Mouse (Mus musculus): ENCODE data around the gene Pde4d. TPM values are rescaled to one million over a fixed set of nuclear protein-coding genes. Genes with fewer than 3 reads are reported as not detected.

The Pde4d gene
- total RNA-seq, 2 experiments from 2014 or later: 29.1 to 38.7 TPM

DNA sequence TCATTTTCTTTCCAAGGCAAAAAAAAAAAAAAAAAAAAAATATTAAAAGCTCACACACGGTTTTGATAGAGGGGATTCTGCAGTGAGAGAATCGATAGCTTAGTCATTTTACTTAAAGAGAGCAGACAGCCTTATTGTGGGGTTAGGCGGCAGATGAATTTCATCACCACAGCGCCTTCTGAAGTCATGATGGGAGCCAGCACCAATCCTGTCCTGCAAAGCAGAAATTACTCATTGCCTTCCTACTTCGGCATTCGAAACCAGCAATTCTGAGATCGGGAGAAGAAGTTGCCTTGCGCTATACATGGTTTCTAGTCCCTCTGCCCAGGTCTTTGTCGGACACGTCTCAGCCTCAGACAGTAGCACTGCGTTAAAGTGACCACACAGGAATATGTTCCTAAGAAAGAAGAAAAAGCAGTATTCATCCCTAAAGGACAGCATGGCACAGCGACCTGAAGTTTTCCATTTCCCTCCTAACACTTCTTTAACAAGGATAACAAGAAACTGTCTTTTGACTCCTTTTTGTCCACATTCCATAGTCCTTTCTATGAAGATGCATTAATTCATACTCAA lies 991.7 kb downstream of the Pde4d start:
- peak; percentile 38 for ATAC-seq (replicated peaks; ENCODE audit: poor library complexity)

- ATAC-seq (replicated peaks; ENCODE audit: poor library complexity): peak; percentile 62
These were observed 996.4 kb downstream of the Pde4d start for GRCm38 (mm10) chr13:109446138-109446537.

DNA sequence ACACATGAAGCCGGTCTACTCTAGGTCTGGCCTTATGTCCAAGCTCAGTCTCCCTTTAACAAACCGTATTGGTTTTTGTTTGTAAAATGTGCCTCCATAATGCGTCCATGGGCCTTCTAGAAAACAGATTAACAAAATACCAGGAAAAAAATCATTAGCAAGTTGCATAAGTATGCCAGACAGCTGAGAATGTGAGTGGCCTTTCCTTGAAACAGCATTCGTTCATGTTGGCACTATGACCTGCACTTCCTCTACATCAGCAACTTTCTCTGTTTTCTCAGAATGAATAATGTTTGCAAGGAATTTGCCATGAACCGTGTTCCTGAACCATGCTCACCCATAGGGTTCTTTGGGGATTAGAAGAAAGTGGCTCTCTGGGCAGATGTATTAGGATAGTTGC lies 998.4 kb downstream of the Pde4d start:
- ATAC-seq (replicated peaks; ENCODE audit: poor library complexity): no peak

GRCm38 (mm10) chr13:109474344-109474743 lies 1024.6 kb downstream of the Pde4d start:
- ATAC-seq (replicated peaks; ENCODE audit: poor library complexity): no peak

GRCm38 (mm10) chr13:109481446-109481845 lies 1031.7 kb downstream of the Pde4d start:
- ATAC-seq (replicated peaks; ENCODE audit: poor library complexity): no peak

DNA sequence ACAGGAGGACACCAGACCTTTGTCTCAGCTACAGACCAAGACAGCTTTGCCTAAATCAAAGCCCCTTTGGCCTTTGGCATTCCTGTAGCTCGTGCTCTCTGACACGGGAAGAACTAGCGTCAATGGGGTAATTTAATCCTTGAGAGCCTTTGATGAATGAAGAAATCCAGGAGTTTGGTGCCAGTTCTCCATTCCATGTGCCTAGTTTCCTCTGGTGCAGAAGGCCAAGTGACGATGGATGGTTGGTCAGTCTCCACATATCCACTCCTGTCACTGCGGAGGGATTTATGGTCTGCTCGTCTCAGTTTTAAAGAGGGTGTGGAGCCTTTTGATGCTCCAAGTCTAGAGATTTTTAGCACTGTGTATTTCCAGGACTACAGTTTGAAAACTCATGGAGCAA lies 1036.4 kb downstream of the Pde4d start:
- no peak for ATAC-seq (replicated peaks; ENCODE audit: poor library complexity)

DNA sequence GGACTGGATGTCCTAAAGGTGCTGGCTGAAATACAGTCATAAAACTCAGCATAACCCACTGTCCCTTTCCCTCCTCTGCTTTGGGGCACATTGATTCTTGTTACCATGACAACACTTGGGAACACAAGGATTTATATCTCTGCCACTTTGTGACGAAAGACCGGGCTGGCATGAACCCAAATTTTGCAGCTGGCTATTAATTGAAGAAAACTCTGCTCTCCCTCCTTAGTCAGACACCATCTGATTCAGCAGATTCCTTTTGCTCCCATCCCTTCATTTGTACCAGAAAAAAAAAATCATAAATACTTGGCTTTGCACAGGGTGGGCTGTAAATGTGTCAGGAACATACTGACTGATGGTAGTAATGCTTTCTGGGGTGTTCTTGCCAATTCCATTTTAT lies 1037.6 kb downstream of the Pde4d start:
- no peak for ATAC-seq (replicated peaks; ENCODE audit: poor library complexity)

GRCm38 (mm10) chr13:109490853-109491252 lies 1041.1 kb downstream of the Pde4d start:
- no peak for ATAC-seq (replicated peaks; ENCODE audit: poor library complexity)

DNA sequence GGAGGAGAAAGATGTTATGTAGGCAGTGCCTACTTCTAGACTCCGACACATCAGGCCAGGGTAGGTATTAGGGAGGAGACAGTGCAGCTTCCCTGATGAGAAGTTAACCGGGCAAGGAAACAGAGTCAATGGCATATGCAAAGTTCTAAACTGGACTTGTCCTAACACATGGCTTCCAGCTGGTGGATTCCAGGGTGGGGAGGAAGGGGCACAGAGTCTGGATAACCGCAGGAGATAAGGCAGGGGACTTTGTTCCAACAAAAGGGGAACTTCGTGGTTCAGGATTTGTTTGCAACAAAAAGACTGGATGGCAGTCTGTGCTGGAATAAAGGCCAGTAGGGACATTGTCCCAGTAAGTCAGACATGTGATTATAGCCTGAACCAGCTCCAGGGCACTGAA lies 1042.1 kb downstream of the Pde4d start:
- ATAC-seq (replicated peaks; ENCODE audit: poor library complexity): peak; percentile 26; the same call in 1 of the 2 replicates

DNA sequence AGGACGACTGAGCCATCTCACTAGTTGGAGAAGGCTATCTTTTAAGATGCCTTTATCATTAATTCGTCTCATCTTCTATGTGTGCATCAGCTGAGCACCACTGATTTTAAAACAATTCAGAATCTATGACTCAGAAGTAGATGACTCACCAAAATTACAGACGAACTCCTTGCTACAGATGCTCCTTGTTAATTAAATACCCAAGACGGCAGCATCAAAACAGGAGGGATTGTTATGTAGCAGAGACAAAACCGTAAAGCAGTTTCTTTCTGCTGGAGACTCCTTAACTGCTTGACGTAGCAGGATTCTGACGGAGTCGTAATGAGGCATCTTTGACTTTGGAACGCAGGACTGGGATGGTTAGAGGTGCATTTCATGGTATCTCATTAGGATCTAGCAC lies 1050.6 kb downstream of the Pde4d start:
- ATAC-seq (replicated peaks; ENCODE audit: poor library complexity): no peak

DNA sequence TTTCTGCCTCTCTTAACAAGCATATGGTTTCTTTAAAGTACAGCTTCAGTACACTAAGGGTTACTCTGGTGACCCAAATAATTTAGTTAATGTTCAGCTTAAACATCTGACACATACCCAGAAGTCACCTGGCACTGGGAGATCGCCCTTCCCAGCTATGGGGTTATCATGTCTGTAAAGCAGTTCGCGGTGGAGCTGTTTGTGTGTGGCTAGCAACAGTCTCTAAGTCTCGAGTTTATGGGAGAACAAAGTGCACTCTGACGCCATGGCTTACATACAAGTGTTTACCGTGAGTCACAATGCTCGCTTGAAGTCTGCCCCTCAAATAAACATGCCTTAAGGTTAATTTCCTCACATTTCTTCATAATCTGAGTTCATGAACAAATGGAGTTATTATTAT lies 1053.0 kb downstream of the Pde4d start:
- ATAC-seq (replicated peaks; ENCODE audit: poor library complexity): no peak

DNA sequence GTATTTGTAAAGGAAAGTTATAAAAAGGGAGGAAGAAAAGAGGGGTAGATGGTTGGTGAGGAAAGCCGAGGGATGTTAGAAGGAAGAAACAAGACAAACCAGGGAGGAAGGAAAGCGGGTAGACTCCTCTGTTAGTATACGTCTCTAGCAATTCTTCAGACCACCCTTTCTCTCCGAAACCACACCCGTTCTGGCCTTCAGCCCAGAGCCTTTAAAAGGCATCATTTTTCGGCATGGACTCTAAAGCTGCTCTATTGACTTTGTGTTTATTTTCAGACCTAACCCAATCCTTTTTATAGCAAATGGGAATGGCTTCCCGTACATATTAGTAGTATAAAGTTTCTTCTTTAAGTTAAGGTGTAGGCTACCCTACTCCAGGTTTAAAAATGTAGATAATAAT lies 1057.0 kb downstream of the Pde4d start:
- ATAC-seq (replicated peaks; ENCODE audit: poor library complexity): no peak

- no peak for ATAC-seq (replicated peaks; ENCODE audit: poor library complexity)
These were observed 1058.7 kb downstream of the Pde4d start for GRCm38 (mm10) chr13:109508472-109508871.

GRCm38 (mm10) chr13:109518194-109518593 lies 1068.4 kb downstream of the Pde4d start:
- ATAC-seq (replicated peaks; ENCODE audit: poor library complexity): no peak

- ATAC-seq (replicated peaks; ENCODE audit: poor library complexity): peak; percentile 92
These were observed 1069.7 kb downstream of the Pde4d start for GRCm38 (mm10) chr13:109519485-109519884.

DNA sequence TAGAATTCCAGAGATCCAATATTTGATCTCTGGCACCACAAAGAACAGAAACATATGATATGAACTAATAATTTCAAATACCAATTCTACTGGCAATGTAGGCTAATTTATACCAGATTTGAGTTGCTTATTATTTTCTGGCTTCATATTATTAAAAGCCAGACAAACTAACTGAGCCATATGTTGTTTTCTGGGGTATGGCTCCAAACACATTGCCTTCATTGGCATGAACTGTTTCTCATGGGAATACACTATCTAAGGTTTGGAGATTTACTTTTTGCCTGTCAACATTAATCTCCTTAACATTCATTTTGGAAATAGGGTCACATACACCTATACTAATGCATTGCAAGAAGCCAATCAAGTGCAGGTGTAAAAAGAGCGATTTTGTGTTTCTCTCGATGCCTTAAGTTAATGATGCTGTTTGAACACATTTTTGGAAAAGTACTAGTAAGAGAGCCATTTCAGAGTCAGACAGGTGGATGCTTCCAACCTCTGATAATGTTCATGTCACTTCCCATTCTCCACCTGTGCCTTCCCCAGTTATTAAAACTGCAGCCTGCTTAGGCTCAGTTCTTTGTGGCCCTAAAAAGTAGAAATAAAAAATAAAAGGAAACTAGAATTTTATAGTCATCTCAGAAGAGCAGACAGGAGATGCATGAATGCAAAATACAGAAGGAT lies 1070.4 kb downstream of the Pde4d start:
- no peak for ATAC-seq (replicated peaks; ENCODE audit: poor library complexity)

DNA sequence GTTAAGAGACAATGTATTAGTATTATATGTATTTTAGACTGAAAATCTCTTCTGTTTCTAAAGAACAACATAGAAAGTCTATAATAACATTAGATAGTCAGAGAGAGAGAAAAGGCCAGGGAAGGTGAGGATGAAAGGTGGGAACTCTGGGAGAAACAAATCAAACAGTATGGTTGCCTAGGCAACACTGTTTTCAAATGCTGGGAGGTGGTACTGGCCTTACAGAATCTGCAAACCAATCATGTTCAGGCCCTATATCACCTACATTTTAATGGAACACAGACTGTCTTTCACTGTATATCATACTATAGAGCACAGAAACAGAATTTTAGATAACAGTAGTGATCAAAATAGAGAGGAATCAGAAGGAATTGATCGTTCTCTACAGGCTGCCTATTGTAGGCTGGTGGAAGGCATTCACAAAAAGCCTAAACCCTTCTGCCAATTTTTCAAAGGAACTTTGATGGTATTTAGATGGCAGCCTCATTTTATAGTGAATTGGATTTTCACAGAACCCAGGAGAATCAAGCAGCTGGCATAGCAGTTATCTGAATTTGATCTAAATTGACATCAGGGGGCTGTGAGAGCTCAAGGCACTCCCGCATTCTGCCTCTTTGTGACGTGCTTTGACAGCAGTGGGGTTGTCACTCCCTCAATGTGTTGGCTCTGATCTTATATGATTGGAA lies 1084.2 kb downstream of the Pde4d start:
- ATAC-seq (replicated peaks; ENCODE audit: poor library complexity): no peak

GRCm38 (mm10) chr13:109534709-109535284 lies 1085.0 kb downstream of the Pde4d start:
- ATAC-seq (replicated peaks; ENCODE audit: poor library complexity): no peak

- ATAC-seq (replicated peaks; ENCODE audit: poor library complexity): no peak
These were observed 1086.9 kb downstream of the Pde4d start for GRCm38 (mm10) chr13:109536636-109537035.

GRCm38 (mm10) chr13:109539371-109539770 lies 1089.6 kb downstream of the Pde4d start:
- no peak for ATAC-seq (replicated peaks; ENCODE audit: poor library complexity)

- ATAC-seq (replicated peaks; ENCODE audit: poor library complexity): no peak
These were observed 1094.9 kb downstream of the Pde4d start for GRCm38 (mm10) chr13:109544646-109545045.

DNA sequence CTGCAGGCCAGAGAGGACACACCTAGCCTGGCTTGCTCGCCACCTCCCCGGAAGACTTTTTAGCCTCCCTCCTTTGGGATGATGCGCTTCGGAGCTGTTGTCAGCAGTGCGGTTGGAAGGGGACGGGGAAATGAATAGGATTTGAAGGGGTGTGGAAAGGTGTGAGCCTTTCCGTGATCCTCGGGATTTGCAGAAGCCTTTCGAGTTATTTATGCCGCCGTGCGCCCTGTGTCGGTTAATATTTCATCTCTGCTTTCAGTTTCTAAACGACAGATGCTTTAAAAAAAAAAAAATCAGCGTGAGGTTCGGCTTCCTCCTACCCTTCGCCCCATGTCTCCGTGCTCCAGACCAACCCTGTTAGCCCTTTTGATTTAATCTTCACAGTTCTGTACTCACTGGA lies 1096.6 kb downstream of the Pde4d start:
- peak; percentile 43; the same call in 1 of the 2 replicates for ATAC-seq (replicated peaks; ENCODE audit: poor library complexity)
